Mouse (Mus musculus): Measurements from ENCODE around the gene Gm10188.

DNA sequence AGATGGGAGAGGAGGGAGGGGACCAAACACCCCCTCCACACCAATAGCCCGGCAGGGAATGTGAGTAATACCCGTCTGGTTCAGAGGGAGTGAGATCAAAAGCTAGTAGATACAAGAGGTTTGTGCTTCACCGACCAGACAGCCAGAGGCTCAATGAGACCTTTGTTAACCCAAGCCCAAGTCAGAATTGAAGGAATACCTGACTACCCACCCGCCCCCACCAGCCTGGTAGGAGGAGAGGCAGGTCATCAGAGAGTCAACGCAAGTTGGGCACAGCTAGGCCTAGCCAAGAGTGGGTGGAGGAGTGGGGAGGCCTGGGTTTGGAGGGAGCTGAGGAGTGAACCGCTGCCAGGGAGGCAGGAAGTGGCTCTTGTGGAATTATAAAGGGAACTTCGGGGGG lies 33.2 kb downstream of the Gm10188 start:
- TF ChIP-seq FLI1 (IDR thresholded peaks at IDR 0.05; ENCODE audit: low read length) (no peak), GATA1 (IDR thresholded peaks at IDR 0.05; ENCODE audit: borderline replicate concordance, low read length) (no peak)

All from megakaryocyte, embryonic 14.5 days (primary cell).